Mouse (Mus musculus): Measurements from ENCODE around the gene Ndufaf2.

- TF ChIP-seq ZC3H11A (IDR thresholded peaks at IDR 0.05; ENCODE audit: borderline replicate concordance, low read depth, low read length) (no peak), CHD2 (IDR thresholded peaks at IDR 0.05; ENCODE audit: low read depth, low read length) (no peak), MAFK (IDR thresholded peaks at IDR 0.05; ENCODE audit: insufficient read depth, low read depth, low read length) (no peak), HCFC1 (IDR thresholded peaks at IDR 0.05; ENCODE audit: borderline replicate concordance, insufficient read depth, low read length) (no peak)
Observed at GRCm38 (mm10) chr13:108086036-108086435, 72.4 kb downstream of the Ndufaf2 start.
